9 mouse cellular contexts compared by ENCODE assay signal in genomic region chr3:88140178-88140902, GRCm38 (mm10). TPM values are rescaled to one million over a fixed set of nuclear protein-coding genes. Genes with fewer than 3 reads are reported as not detected.
A peak's percentile ranks its signal among the peaks of the same experiment; 100 is the strongest.
DNase-seq lines count a peak whose midpoint lies in the region; ATAC-seq and TF ChIP-seq lines count a peak whose summit lies in the region.
"Had no signal": no experiment of that assay in that cellular context is flagged by ENCODE, and none has a peak within 500 bp of the region (broad histone marks: within the 10 kb centered on the region; RNA-seq: fewer than 3 reads in every experiment).

No protein-coding gene starts in this region.

- no peak for DNase-seq in testis, postnatal 14 days (ENCODE audit: low spot score)
- DNase-seq in forebrain, embryonic 10.5 days (ENCODE audit: extremely low spot score, low spot score) = no peak
- DNase-seq in midbrain, postnatal 0 days (ENCODE audit: low spot score) = no peak
- no peak for DNase-seq in left cerebral cortex, adult 8-10 months (ENCODE audit: low spot score in 2 of 2)
- DNase-seq in gastrocnemius, adult 18-20 months (ENCODE audit: low spot score) = no peak

- 27% methylated on average over 11 of the region's 11 CpGs for WGBS in forebrain, embryonic 10.5 days
- 25% methylated on average over 11 of the region's 11 CpGs for WGBS in hindbrain, embryonic 12.5 days
- WGBS in limb, embryonic 12.5 days = 12% methylated on average over 11 of the region's 11 CpGs
- WGBS in midbrain, postnatal 0 days = 35% methylated on average over 11 of the region's 11 CpGs

- peak overlapping the region; percentile 91 for H3K27ac ChIP-seq in testis, adult 2 months (ENCODE audit: control insufficient read depth, insufficient read depth, low read depth, low read length)
- peak overlapping the region; percentile 88; the same call in 1 of the 2 replicates for H3K27ac ChIP-seq in forebrain, embryonic 10.5 days
- H3K27ac ChIP-seq in hindbrain, embryonic 12.5 days = peak overlapping the region; percentile 98
- peak overlapping the region; percentile 98 for H3K27ac ChIP-seq in limb, embryonic 12.5 days
- peak overlapping the region; percentile 95 for H3K27ac ChIP-seq in midbrain, postnatal 0 days (ENCODE audit: low read depth, low read length)

- H3K9ac ChIP-seq in hindbrain, embryonic 12.5 days = no peak overlapping the region
- H3K9ac ChIP-seq in limb, embryonic 12.5 days (replicated peaks) = no peak overlapping the region
- H3K9ac ChIP-seq in midbrain, postnatal 0 days (replicated peaks; ENCODE audit: low read length, poor library complexity, severe bottlenecking) = no peak overlapping the region

- TF ChIP-seq CTCF in testis, adult 2 months (IDR thresholded peaks at IDR 0.05; ENCODE audit: control insufficient read depth, insufficient read depth, insufficient replicate concordance, low read depth, low read length) = no peak
- no peak for TF ChIP-seq CTCF in midbrain, postnatal 0 days (IDR thresholded peaks at IDR 0.05)

- no peak overlapping the region for H3K4me2 ChIP-seq in hindbrain, embryonic 12.5 days (replicated peaks)
- H3K4me2 ChIP-seq in limb, embryonic 12.5 days = peak overlapping the region; percentile 94
- H3K4me2 ChIP-seq in midbrain, postnatal 0 days (ENCODE audit: low read depth, low read length, poor library complexity, severe bottlenecking) = no peak overlapping the region

- no peak for TF ChIP-seq POLR2A in testis, adult 2 months (IDR thresholded peaks at IDR 0.05; ENCODE audit: control insufficient read depth, low read depth, low read length)

- peaks cover 56% of the 10 kb centered on the region for H3K4me1 ChIP-seq in testis, adult 2 months (ENCODE audit: control insufficient read depth, insufficient read depth, low read length)
- peaks cover 81% of the 10 kb centered on the region for H3K4me1 ChIP-seq in forebrain, embryonic 10.5 days
- peaks cover 45% of the 10 kb centered on the region for H3K4me1 ChIP-seq in hindbrain, embryonic 12.5 days
- H3K4me1 ChIP-seq in limb, embryonic 12.5 days (replicated peaks) = peaks cover 59% of the 10 kb centered on the region
- H3K4me1 ChIP-seq in midbrain, postnatal 0 days (ENCODE audit: insufficient read depth, low read length) = peaks cover 13% of the 10 kb centered on the region; the same call in 1 of the 2 replicates

- no peak overlapping the region for H3K4me3 ChIP-seq in testis, adult 2 months (ENCODE audit: control insufficient read depth, low read depth, low read length)
- peak overlapping the region; percentile 92; the same call in 1 of the 2 replicates for H3K4me3 ChIP-seq in forebrain, embryonic 10.5 days
- H3K4me3 ChIP-seq in hindbrain, embryonic 12.5 days = no peak overlapping the region
- no peak overlapping the region for H3K4me3 ChIP-seq in limb, embryonic 12.5 days (replicated peaks)
- no peak overlapping the region for H3K4me3 ChIP-seq in midbrain, postnatal 0 days (ENCODE audit: low read depth, low read length)
- H3K4me3 ChIP-seq: midbrain, embryonic 12.5 days had no signal

- no peak for ATAC-seq in hindbrain, embryonic 12.5 days (ENCODE audit: low FRiP score)
- no peak for ATAC-seq in limb, embryonic 12.5 days (ENCODE audit: insufficient number of reproducible peaks, insufficient read depth, low FRiP score, low TSS enrichment, low read depth)
- no peak for ATAC-seq in midbrain, postnatal 0 days (ENCODE audit: low FRiP score)

- H3K27me3 ChIP-seq in testis, adult 2 months (ENCODE audit: control insufficient read depth, insufficient read depth, low read length) = no peaks in the 10 kb centered on the region
- peaks cover 30% of the 10 kb centered on the region for H3K27me3 ChIP-seq in forebrain, embryonic 10.5 days (ENCODE audit: poor library complexity, severe bottlenecking)
- peaks cover 23% of the 10 kb centered on the region for H3K27me3 ChIP-seq in hindbrain, embryonic 12.5 days
- H3K27me3 ChIP-seq in limb, embryonic 12.5 days = no peaks in the 10 kb centered on the region
- peaks cover 5% of the 10 kb centered on the region; the same call in 1 of the 2 replicates for H3K27me3 ChIP-seq in midbrain, postnatal 0 days (ENCODE audit: insufficient read depth, low read length)

- H3K9me3 ChIP-seq in forebrain, embryonic 10.5 days = no peaks in the 10 kb centered on the region
- no peaks in the 10 kb centered on the region for H3K9me3 ChIP-seq in hindbrain, embryonic 12.5 days (replicated peaks)
- no peaks in the 10 kb centered on the region for H3K9me3 ChIP-seq in limb, embryonic 12.5 days
- H3K9me3 ChIP-seq in midbrain, postnatal 0 days (ENCODE audit: low read length) = no peaks in the 10 kb centered on the region
- H3K9me3 ChIP-seq: midbrain, embryonic 12.5 days had no signal

- no peaks in the 10 kb centered on the region for H3K36me3 ChIP-seq in testis, adult 2 months (ENCODE audit: control insufficient read depth, insufficient read depth, low read length)
- H3K36me3 ChIP-seq in forebrain, embryonic 10.5 days (replicated peaks) = peaks cover 2% of the 10 kb centered on the region; the same call in 1 of the 2 replicates
- H3K36me3 ChIP-seq in hindbrain, embryonic 12.5 days = no peaks in the 10 kb centered on the region
- 0 out of 2 replicates have a peak, but pooled peaks cover 2% of the 10 kb centered on the region for H3K36me3 ChIP-seq in limb, embryonic 12.5 days
- no peaks in the 10 kb centered on the region for H3K36me3 ChIP-seq in midbrain, postnatal 0 days (ENCODE audit: insufficient read depth, low read length)
- H3K36me3 ChIP-seq: midbrain, embryonic 12.5 days had no signal

RNA-seq across cellular contexts. Expression of gene Mef2d, which starts 1.8 kb away (rescaled TPM):
- 16.0 and 17.6 TPM in 2 replicates for polyA plus RNA-seq in testis, adult 2 months (2012; rRNA removed)
- 9.4 and 11.1 TPM in 2 replicates for polyA plus RNA-seq in forebrain, embryonic 10.5 days (2016; fragmentation: Nextera tagmentation; extraction: Ambion mirVana)
- polyA plus RNA-seq in hindbrain, embryonic 12.5 days (2016; fragmentation: Nextera tagmentation; extraction: Ambion mirVana) = 17.7 and 20.7 TPM in 2 replicates
- 12.1 and 14.3 TPM in 2 replicates for polyA plus RNA-seq in limb, embryonic 12.5 days (2016; fragmentation: Nextera tagmentation; extraction: Ambion mirVana)
- total RNA-seq in midbrain, postnatal 0 days (2014; rRNA removed) = 45.5 and 59.6 TPM in 2 replicates
- 21.5 and 26.1 TPM in 2 replicates for polyA plus RNA-seq in midbrain, postnatal 0 days (2015; fragmentation: Nextera tagmentation; extraction: Ambion mirVana)
- 100 to 1,000 TPM; 190 to 208 (median 194) TPM for total RNA-seq in left cerebral cortex, adult 8-10 months (2022)
- total RNA-seq in gastrocnemius, adult 18-20 months (2021) = 100 to 1,000 TPM; 174 to 196 TPM

RNA-seq across cellular contexts. Expression of gene Iqgap3, which starts 58.6 kb away (rescaled TPM):
- polyA plus RNA-seq in testis, adult 2 months (2012; rRNA removed) = 3.8 and 4.9 TPM in 2 replicates
- 30.3 and 30.4 TPM in 2 replicates for polyA plus RNA-seq in forebrain, embryonic 10.5 days (2016; fragmentation: Nextera tagmentation; extraction: Ambion mirVana)
- 14.7 and 14.9 TPM in 2 replicates for polyA plus RNA-seq in hindbrain, embryonic 12.5 days (2016; fragmentation: Nextera tagmentation; extraction: Ambion mirVana)
- polyA plus RNA-seq in limb, embryonic 12.5 days (2016; fragmentation: Nextera tagmentation; extraction: Ambion mirVana) = 24.3 and 25.6 TPM in 2 replicates
- total RNA-seq in midbrain, postnatal 0 days (2014; rRNA removed) = 3.1 and 5.4 TPM in 2 replicates
- 1.2 and 1.4 TPM in 2 replicates for polyA plus RNA-seq in midbrain, postnatal 0 days (2015; fragmentation: Nextera tagmentation; extraction: Ambion mirVana)
- 1 to 10 TPM in 1 of 4 experiments, under 1 TPM in 3; 0.28 to 1.2 (median 0.61) TPM for total RNA-seq in left cerebral cortex, adult 8-10 months (2022)
- total RNA-seq in gastrocnemius, adult 18-20 months (2021) = under 1 TPM; 0.21 to 0.39 TPM
